Mouse (Mus musculus): ENCODE measurements around the gene C2. TPM values are rescaled to one million over a fixed set of nuclear protein-coding genes. Genes with fewer than 3 reads are reported as not detected.

C2 gene
- polyA plus RNA-seq, 1 experiment from 2014 or later = 1.4 TPM

DNA sequence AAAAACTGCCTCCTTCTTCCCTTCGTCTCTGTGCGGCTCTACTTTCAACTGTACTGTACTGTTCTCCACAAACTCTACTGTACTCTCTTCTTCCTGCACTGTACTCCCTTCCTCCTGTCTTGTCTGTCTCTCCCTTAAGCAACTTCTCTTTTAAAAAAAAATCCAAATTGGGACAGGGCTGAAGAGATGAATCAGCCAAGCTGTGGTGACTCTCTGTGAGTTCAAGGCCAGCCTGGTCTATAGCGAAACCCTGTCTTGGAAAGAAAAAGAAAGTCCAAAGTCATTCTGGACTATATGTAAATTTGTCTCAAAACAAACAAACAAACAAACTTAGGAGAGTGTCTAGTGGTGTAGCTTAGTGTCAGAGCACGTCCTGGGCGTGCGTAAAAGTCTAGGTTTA lies 23.7 kb downstream of the C2 start:
- Histone ChIP-seq H3K27ac (ENCODE audit: low read depth, low read length) (no peak overlapping the region), H3K4me3 (ENCODE audit: low read depth, low read length) (no peak overlapping the region), H3K9me3 (replicated peaks; ENCODE audit: control insufficient read depth, low read length) (no peaks in the 10 kb centered on the region), H3K27me3 (replicated peaks; ENCODE audit: control insufficient read depth, insufficient read depth, low read length) (no peaks in the 10 kb centered on the region), H3K4me1 (ENCODE audit: control insufficient read depth, insufficient read depth, low read length) (no peaks in the 10 kb centered on the region), H3K9ac (ENCODE audit: low read length) (no peak overlapping the region), H3K4me2 (ENCODE audit: low read length) (no peak overlapping the region), H3K36me3 (ENCODE audit: control insufficient read depth, insufficient read depth, low read length) (no peaks in the 10 kb centered on the region)
- DNase-seq (ENCODE audit: low spot score) (no peak), ATAC-seq (no peak)
- 93% methylated on average over 6 of the region's 6 CpGs for WGBS

DNA sequence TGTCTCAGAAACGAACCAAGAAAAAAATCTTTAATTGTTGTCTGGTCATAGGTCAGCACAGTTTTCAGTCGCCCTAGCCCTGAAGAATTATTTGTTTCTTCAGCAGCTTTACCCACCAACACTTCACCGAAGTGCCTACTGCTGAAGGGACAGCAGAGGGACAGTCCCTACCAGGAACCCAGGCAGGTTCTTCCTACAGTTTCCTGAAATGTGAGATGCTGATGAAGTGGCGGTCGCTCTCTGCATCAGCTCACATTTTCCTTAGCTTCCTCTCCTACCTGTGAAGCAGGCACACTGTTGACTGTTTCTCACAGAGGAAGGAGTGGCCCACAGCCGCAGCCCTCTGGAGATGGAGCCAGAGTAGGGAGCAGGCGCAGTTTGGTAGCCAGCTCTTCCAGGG lies 32.1 kb downstream of the C2 start:
- 66% methylated on average over 7 of the region's 7 CpGs for WGBS
- no peak overlapping the region for H3K4me3 ChIP-seq (ENCODE audit: low read depth, low read length)
- H3K27me3 ChIP-seq (replicated peaks; ENCODE audit: control insufficient read depth, insufficient read depth, low read length) = no peaks in the 10 kb centered on the region
- H3K36me3 ChIP-seq (ENCODE audit: control insufficient read depth, insufficient read depth, low read length) = no peaks in the 10 kb centered on the region
- H3K9ac ChIP-seq (ENCODE audit: low read length) = no peak overlapping the region
- H3K4me1 ChIP-seq (ENCODE audit: control insufficient read depth, insufficient read depth, low read length) = no peaks in the 10 kb centered on the region
- no peak overlapping the region for H3K4me2 ChIP-seq (ENCODE audit: low read length)
- DNase-seq (ENCODE audit: low spot score) (no peak), ATAC-seq (no peak)
- no peak overlapping the region for H3K27ac ChIP-seq (ENCODE audit: low read depth, low read length)
- H3K9me3 ChIP-seq (replicated peaks; ENCODE audit: control insufficient read depth, low read length) = no peaks in the 10 kb centered on the region

DNA sequence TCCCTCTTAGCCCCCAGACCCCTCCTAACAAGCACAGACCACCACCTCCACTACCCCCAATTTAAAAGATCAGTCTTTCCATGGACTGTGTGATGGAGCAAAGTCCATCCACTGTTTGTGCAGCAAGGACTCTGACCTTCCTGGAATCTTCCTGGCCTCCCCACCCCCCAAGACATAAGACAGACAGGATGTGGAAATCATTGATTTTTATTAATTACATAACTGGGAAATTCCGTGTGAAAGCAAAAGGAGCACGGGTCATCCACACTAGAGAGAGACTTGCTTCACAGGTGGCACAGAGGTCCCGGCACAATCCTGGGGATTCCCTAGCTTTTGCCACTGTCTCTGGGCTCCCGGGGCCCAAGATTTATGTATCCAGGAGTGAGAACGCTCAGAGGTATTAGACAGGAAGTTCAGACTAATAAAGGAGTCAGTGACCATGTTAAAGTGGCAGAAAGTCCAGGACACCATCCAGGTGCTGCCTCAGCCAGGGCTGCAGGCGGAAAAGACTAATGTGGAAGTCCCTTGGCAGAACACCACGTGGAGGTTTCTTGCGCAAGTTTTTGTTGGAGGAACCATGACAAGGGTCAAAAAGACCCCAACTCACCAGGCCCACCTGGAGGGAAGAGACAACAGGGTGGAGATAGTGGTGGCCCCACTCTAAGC lies 35.5 kb downstream of the C2 start, which contains the start of gene Cfb:
Gene Cfb, minus strand, starts transcription at position 103 of the 666 bp plus-strand sequence.
- 75% methylated on average over 8 of the region's 8 CpGs for WGBS
- ATAC-seq = no peak
- no peak for DNase-seq (ENCODE audit: low spot score)

DNA sequence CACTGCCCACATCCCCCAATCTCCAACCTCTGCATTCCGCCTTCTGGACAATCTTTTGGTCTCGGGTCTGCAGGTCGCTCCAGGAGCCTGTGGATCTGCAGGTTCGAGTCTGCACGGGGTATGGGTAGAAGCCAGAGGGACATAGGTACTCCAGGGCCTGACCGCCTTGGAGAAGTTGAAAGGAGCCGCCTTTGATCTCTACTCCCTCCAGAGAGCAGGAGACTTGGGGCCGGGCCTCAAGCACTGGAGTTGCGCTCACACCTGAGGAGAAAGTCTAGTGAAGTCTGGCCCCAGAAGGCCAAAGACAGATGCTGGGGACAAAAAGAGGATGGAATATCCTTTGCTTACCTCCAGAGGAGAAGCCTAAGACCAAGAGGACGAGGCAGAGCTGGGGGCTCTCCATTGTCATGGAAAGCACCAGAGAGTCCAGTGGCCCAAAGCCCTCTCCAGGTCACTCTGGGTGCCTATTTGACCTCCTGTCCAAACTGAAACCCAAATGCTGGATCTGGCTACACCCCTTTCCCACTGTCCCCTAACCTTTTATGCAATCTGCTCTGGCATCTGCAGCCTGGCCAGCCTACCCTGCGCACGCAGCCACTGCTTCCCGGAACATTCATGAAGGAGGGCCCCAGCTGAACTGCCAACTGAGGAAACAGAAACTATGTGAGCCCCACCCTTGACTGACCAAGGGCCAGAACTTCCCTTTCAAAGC lies 36.2 kb downstream of the C2 start:
- Histone ChIP-seq H3K36me3 (ENCODE audit: control insufficient read depth, insufficient read depth, low read length) (peaks cover 7% of the 10 kb centered on the region), H3K9me3 (replicated peaks; ENCODE audit: control insufficient read depth, low read length) (no peaks in the 10 kb centered on the region), H3K4me2 (ENCODE audit: low read length) (no peak overlapping the region), H3K4me3 (ENCODE audit: low read depth, low read length) (no peak overlapping the region), H3K4me1 (ENCODE audit: control insufficient read depth, insufficient read depth, low read length) (no peaks in the 10 kb centered on the region), H3K27ac (ENCODE audit: low read depth, low read length) (no peak overlapping the region), H3K27me3 (replicated peaks; ENCODE audit: control insufficient read depth, insufficient read depth, low read length) (no peaks in the 10 kb centered on the region), H3K9ac (ENCODE audit: low read length) (no peak overlapping the region)
- WGBS = 79% methylated on average over 13 of the region's 13 CpGs
- DNase-seq (ENCODE audit: low spot score) (no peak), ATAC-seq (no peak)

More for the DNA sequence above, 35.5 kb downstream of the C2 start, which contains the start of gene Cfb:
- no peaks in the 10 kb centered on the region for H3K4me1 ChIP-seq (ENCODE audit: control insufficient read depth, insufficient read depth, low read length)
- H3K36me3 ChIP-seq (ENCODE audit: control insufficient read depth, insufficient read depth, low read length) = peaks cover under 1% of the 10 kb centered on the region; the same call in 1 of the 2 replicates
- no peak within 1 kb of the TSS for H3K4me2 ChIP-seq (ENCODE audit: low read length)
- H3K9me3 ChIP-seq (replicated peaks; ENCODE audit: control insufficient read depth, low read length) = no peaks in the 10 kb centered on the region
- H3K9ac ChIP-seq (ENCODE audit: low read length) = no peak within 1 kb of the TSS
- H3K4me3 ChIP-seq (ENCODE audit: low read depth, low read length) = no peak within 1 kb of the TSS
- H3K27ac ChIP-seq (ENCODE audit: low read depth, low read length) = no peak within 1 kb of the TSS
- no peaks in the 10 kb centered on the region for H3K27me3 ChIP-seq (replicated peaks; ENCODE audit: control insufficient read depth, insufficient read depth, low read length)

DNA sequence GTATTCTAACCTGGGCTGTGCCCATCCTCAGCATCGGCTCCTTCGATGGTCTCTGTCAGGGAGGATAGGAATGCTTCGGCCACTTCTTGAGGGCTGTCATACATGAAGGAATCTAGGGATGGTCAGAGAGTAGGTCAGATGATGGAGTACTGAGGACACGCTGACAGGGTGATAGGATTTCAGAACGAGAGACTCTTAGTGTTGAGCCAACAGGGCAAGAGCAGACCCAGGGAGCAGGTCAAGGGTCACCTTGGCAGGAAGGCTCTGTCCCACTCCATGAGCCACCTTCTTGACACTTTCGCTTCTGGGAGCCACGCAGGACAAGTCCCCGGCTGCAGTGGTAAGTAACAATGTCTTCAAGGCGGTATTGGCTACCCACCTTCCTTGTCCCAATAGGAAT lies 37.6 kb downstream of the C2 start:
- no peak overlapping the region for H3K4me3 ChIP-seq (ENCODE audit: low read depth, low read length)
- H3K4me1 ChIP-seq (ENCODE audit: control insufficient read depth, insufficient read depth, low read length) = no peaks in the 10 kb centered on the region
- H3K27me3 ChIP-seq (replicated peaks; ENCODE audit: control insufficient read depth, insufficient read depth, low read length) = no peaks in the 10 kb centered on the region
- no peak overlapping the region for H3K27ac ChIP-seq (ENCODE audit: low read depth, low read length)
- H3K4me2 ChIP-seq (ENCODE audit: low read length) = no peak overlapping the region
- H3K36me3 ChIP-seq (ENCODE audit: control insufficient read depth, insufficient read depth, low read length) = peaks cover 21% of the 10 kb centered on the region
- H3K9me3 ChIP-seq (replicated peaks; ENCODE audit: control insufficient read depth, low read length) = no peaks in the 10 kb centered on the region
- H3K9ac ChIP-seq (ENCODE audit: low read length) = no peak overlapping the region
- DNase-seq (ENCODE audit: low spot score) (no peak), ATAC-seq (no peak)
- WGBS = 90% methylated on average over 9 of the region's 9 CpGs

DNA sequence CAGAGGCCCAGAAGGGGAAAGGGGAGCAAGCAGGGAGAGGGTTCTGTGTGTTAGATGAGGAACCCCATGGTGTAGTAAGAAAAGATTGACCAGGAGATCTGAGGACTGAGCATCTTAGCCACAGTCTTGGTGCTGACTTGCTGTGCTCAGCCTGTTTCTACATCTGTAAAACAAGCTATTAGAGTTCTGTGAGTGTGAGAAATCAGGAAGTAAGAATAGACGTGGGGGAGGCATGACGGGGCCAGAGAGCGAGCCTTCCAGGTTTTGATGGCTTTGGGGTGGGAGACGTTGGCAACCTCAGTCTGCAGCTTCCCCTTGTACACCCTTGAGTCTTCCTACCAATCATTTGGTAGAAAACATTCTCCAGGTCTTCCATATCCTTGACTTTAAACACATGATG lies 39.4 kb downstream of the C2 start:
- ATAC-seq (no peak), DNase-seq (ENCODE audit: low spot score) (no peak)
- Histone ChIP-seq H3K9me3 (replicated peaks; ENCODE audit: control insufficient read depth, low read length) (no peaks in the 10 kb centered on the region), H3K9ac (ENCODE audit: low read length) (no peak overlapping the region), H3K4me2 (ENCODE audit: low read length) (no peak overlapping the region), H3K4me1 (ENCODE audit: control insufficient read depth, insufficient read depth, low read length) (no peaks in the 10 kb centered on the region), H3K27me3 (replicated peaks; ENCODE audit: control insufficient read depth, insufficient read depth, low read length) (no peaks in the 10 kb centered on the region), H3K4me3 (ENCODE audit: low read depth, low read length) (no peak overlapping the region), H3K36me3 (ENCODE audit: control insufficient read depth, insufficient read depth, low read length) (peaks cover 39% of the 10 kb centered on the region), H3K27ac (ENCODE audit: low read depth, low read length) (no peak overlapping the region)
- 89% methylated on average over 4 of the region's 4 CpGs for WGBS

DNA sequence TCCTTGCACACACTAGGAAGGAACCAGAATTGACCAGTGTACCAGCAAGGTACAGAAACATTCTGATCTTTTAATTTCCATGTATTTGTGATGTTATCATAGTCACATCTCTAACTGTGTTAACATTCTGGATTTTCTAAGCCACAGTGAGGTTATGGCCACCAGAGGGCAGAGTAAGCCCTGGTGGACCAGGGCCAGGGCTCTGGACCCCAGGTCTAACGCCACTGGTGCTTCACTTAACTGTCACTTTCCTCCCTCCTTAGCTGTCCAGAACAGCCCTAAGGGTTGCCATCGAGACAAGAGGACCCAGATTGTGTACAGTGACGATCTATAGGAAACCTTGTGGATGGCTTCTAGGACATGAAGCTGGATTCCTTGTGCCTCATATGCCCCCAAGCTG lies 42.2 kb downstream of the C2 start:
- no peak overlapping the region for H3K4me3 ChIP-seq (ENCODE audit: low read depth, low read length)
- no peak overlapping the region for H3K9ac ChIP-seq (ENCODE audit: low read length)
- no peaks in the 10 kb centered on the region for H3K9me3 ChIP-seq (replicated peaks; ENCODE audit: control insufficient read depth, low read length)
- H3K4me1 ChIP-seq (ENCODE audit: control insufficient read depth, insufficient read depth, low read length) = peaks cover 10% of the 10 kb centered on the region
- peak; percentile 40 for DNase-seq (ENCODE audit: low spot score)
- H3K27ac ChIP-seq (ENCODE audit: low read depth, low read length) = no peak overlapping the region
- no peaks in the 10 kb centered on the region for H3K27me3 ChIP-seq (replicated peaks; ENCODE audit: control insufficient read depth, insufficient read depth, low read length)
- peaks cover 53% of the 10 kb centered on the region for H3K36me3 ChIP-seq (ENCODE audit: control insufficient read depth, insufficient read depth, low read length)
- ATAC-seq = no peak
- WGBS = 37% methylated on average over 3 of the region's 3 CpGs
- no peak overlapping the region for H3K4me2 ChIP-seq (ENCODE audit: low read length)

DNA sequence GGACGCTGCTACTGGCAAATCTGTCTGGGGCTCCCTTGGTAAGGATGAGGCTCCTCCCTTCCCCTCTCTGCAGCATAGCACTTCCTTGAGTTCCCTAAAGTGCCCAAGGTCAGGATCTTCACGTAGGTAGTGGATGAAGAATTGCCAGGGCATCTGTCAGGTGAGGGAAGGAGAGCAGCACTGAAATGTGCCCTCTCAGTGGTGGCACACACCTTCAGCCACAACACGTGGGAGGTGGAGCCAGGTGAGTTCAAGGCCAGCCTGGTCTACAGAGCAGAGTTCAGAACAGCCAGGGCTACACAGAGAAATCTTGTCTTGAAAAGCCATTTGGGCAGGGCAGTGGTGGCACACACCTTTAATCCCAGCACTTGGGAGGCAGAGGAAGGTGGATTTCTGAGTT lies 43.3 kb downstream of the C2 start:
- Histone ChIP-seq H3K4me2 (ENCODE audit: low read length) (no peak overlapping the region), H3K9ac (ENCODE audit: low read length) (no peak overlapping the region), H3K9me3 (replicated peaks; ENCODE audit: control insufficient read depth, low read length) (no peaks in the 10 kb centered on the region), H3K4me3 (ENCODE audit: low read depth, low read length) (no peak overlapping the region), H3K4me1 (ENCODE audit: control insufficient read depth, insufficient read depth, low read length) (peaks cover 12% of the 10 kb centered on the region), H3K27me3 (replicated peaks; ENCODE audit: control insufficient read depth, insufficient read depth, low read length) (no peaks in the 10 kb centered on the region), H3K27ac (ENCODE audit: low read depth, low read length) (no peak overlapping the region), H3K36me3 (ENCODE audit: control insufficient read depth, insufficient read depth, low read length) (peaks cover 53% of the 10 kb centered on the region)
- DNase-seq (ENCODE audit: low spot score) = no peak
- no peak for ATAC-seq
- WGBS = 88% methylated on average over 3 of the region's 3 CpGs

DNA sequence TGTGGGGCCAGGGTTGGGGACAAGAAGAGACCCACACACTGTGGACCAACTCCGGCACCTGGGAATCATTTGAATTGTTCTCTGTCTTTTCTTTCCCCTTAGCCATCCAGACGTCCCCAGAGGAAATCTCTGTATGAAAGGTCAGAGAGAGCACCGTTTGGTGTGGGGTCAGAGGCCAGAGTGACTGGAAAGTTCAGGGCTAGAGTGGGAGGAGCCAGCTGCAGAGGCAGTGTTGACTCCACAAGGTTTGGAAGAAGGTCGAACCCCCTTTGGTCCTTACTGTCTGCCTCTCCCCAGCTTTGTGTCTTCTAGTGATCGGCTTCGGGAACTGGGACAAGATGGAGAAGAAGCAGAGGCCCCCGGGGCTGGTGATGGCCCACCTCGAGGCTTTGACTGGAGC lies 44.6 kb downstream of the C2 start:
- Histone ChIP-seq H3K36me3 (ENCODE audit: control insufficient read depth, insufficient read depth, low read length) (peaks cover 53% of the 10 kb centered on the region), H3K4me3 (ENCODE audit: low read depth, low read length) (no peak overlapping the region), H3K27ac (ENCODE audit: low read depth, low read length) (no peak overlapping the region), H3K27me3 (replicated peaks; ENCODE audit: control insufficient read depth, insufficient read depth, low read length) (no peaks in the 10 kb centered on the region), H3K4me1 (ENCODE audit: control insufficient read depth, insufficient read depth, low read length) (peaks cover 17% of the 10 kb centered on the region), H3K9me3 (replicated peaks; ENCODE audit: control insufficient read depth, low read length) (no peaks in the 10 kb centered on the region), H3K4me2 (ENCODE audit: low read length) (no peak overlapping the region), H3K9ac (ENCODE audit: low read length) (no peak overlapping the region)
- DNase-seq (ENCODE audit: low spot score) (no peak), ATAC-seq (no peak)
- 88% methylated on average over 8 of the region's 8 CpGs for WGBS

Data from forebrain, embryonic 14.5 days (tissue).